Mouse (Mus musculus): ENCODE results near the gene Gm13275.
"Not testable (repeated sequence)": the region's sequence is repeated elsewhere in the genome, so short reads cannot be mapped to it uniquely, and the experiment has no call there.

Gm13275 gene

GRCm38 (mm10) chr4:88799365-88799764 is 5.1 kb downstream of the Gm13275 start, which contains the start of gene Gm13285:
Gene Gm13285, plus strand, starts transcription at chr4:88799665.
- DNase-seq: not testable (repeated sequence)

GRCm38 (mm10) chr4:88802954-88803353 is 8.7 kb downstream of the Gm13275 start, which contains the start of gene Gm13287:
Gene Gm13287, plus strand, starts transcription at chr4:88803254.
- not testable (repeated sequence) for DNase-seq

GRCm38 (mm10) chr4:88805231-88805630 is 10.9 kb downstream of the Gm13275 start, which contains the start of gene Gm13288:
Gene Gm13288, plus strand, starts transcription at chr4:88805531.
- DNase-seq: not testable (repeated sequence)

GRCm38 (mm10) chr4:88805761-88806160 is 11.5 kb downstream of the Gm13275 start:
- DNase-seq: peak; percentile 23 to 33

- DNase-seq: no peak
Measured at GRCm38 (mm10) chr4:88815928-88816327, 21.6 kb downstream of the Gm13275 start, which contains the start of gene Ifna7. Gene Ifna7, plus strand, starts transcription at chr4:88816228.

- no peak for DNase-seq
Measured at GRCm38 (mm10) chr4:88819659-88820058, 25.4 kb downstream of the Gm13275 start, which contains the start of gene Ifna11. Gene Ifna11, plus strand, starts transcription at chr4:88819959.

- DNase-seq: peak in 1 of 2 experiments; percentile 7
Measured at GRCm38 (mm10) chr4:88822995-88823394, 28.7 kb downstream of the Gm13275 start.

GRCm38 (mm10) chr4:88827116-88827515 is 32.8 kb downstream of the Gm13275 start, which contains the start of gene Ifna6:
Gene Ifna6, plus strand, starts transcription at chr4:88827416.
- not testable (repeated sequence) for DNase-seq

GRCm38 (mm10) chr4:88830523-88830922 is 36.2 kb downstream of the Gm13275 start:
- DNase-seq: peak in 1 of 2 experiments; percentile 22

GRCm38 (mm10) chr4:88835225-88835624 is 40.9 kb downstream of the Gm13275 start, which contains the start of gene Ifna5:
Gene Ifna5, plus strand, starts transcription at chr4:88835525.
- DNase-seq: not testable (repeated sequence)

- peak in 1 of 2 experiments; percentile 14 for DNase-seq
Measured at GRCm38 (mm10) chr4:88838828-88839227, 44.5 kb downstream of the Gm13275 start.

GRCm38 (mm10) chr4:88840058-88840457 is 45.8 kb downstream of the Gm13275 start:
- no peak for DNase-seq

GRCm38 (mm10) chr4:88841438-88841911 is 47.2 kb downstream of the Gm13275 start, which contains the start of gene Ifna4:
Gene Ifna4, plus strand, starts transcription at chr4:88841861.
- no peak for DNase-seq
